Mouse (Mus musculus) right cerebral cortex, postnatal 36 days (tissue): ENCODE data around the gene Nkain2.
"Not testable (repeated sequence)": the region's sequence is repeated elsewhere in the genome, so short reads cannot be mapped to it uniquely, and the experiment has no call there.

ENCODE experiments used
- DNase-seq, 2 experiments: peaks; one replicate each; pipeline ENCODE4 v3.0.0; 2022; ENCODE audit warnings: low spot score in 2 of 2, mixed read lengths in 1 of 2

Gene Nkain2

GRCm38 (mm10) chr10:32058251-32058650 is 832.0 kb downstream of the Nkain2 start:
- DNase-seq: no peak

- no peak for DNase-seq
These were observed 837.5 kb downstream of the Nkain2 start for GRCm38 (mm10) chr10:32052546-32053295.

- no peak for DNase-seq
These were observed 838.2 kb downstream of the Nkain2 start for GRCm38 (mm10) chr10:32052045-32052444.

- DNase-seq: peak in 1 of 2 experiments; percentile 18
These were observed 860.3 kb downstream of the Nkain2 start for GRCm38 (mm10) chr10:32029996-32030395.

- DNase-seq: no peak
These were observed 871.9 kb downstream of the Nkain2 start for GRCm38 (mm10) chr10:32018385-32018784.

- DNase-seq: no peak
These were observed 889.0 kb downstream of the Nkain2 start for GRCm38 (mm10) chr10:32001216-32001753.

- no peak for DNase-seq
These were observed 897.1 kb downstream of the Nkain2 start for GRCm38 (mm10) chr10:31993205-31993604.

GRCm38 (mm10) chr10:31978387-31978786 is 911.9 kb downstream of the Nkain2 start:
- no peak for DNase-seq

- DNase-seq: no peak
These were observed 943.0 kb downstream of the Nkain2 start for GRCm38 (mm10) chr10:31947178-31947726.

GRCm38 (mm10) chr10:31931961-31932360 is 958.3 kb downstream of the Nkain2 start:
- no peak for DNase-seq

- DNase-seq: no peak
These were observed 962.6 kb downstream of the Nkain2 start for GRCm38 (mm10) chr10:31927657-31928056.

GRCm38 (mm10) chr10:31920901-31921300 is 969.4 kb downstream of the Nkain2 start:
- DNase-seq: not testable (repeated sequence)

GRCm38 (mm10) chr10:31907488-31907887 is 982.8 kb downstream of the Nkain2 start:
- DNase-seq: no peak

- no peak for DNase-seq
These were observed 990.8 kb downstream of the Nkain2 start for GRCm38 (mm10) chr10:31899501-31899900.

- no peak for DNase-seq
These were observed 1016.9 kb downstream of the Nkain2 start for GRCm38 (mm10) chr10:31873323-31873895.

- no peak for DNase-seq
These were observed 1022.0 kb downstream of the Nkain2 start for GRCm38 (mm10) chr10:31868275-31868674.

GRCm38 (mm10) chr10:31827041-31827440 is 1063.2 kb downstream of the Nkain2 start:
- DNase-seq: no peak

- no peak for DNase-seq
These were observed 1077.7 kb downstream of the Nkain2 start for GRCm38 (mm10) chr10:31812543-31812942.

- peak; percentile 12 for DNase-seq
These were observed 1147.7 kb downstream of the Nkain2 start for GRCm38 (mm10) chr10:31742443-31743057.

GRCm38 (mm10) chr10:31728036-31728435 is 1162.2 kb downstream of the Nkain2 start:
- DNase-seq: no peak

GRCm38 (mm10) chr10:31647270-31647669 is 1243.0 kb downstream of the Nkain2 start:
- no peak for DNase-seq

GRCm38 (mm10) chr10:31646083-31646482 is 1244.2 kb downstream of the Nkain2 start:
- DNase-seq: no peak
